Mouse (Mus musculus) retina, adult 2 months (tissue): ENCODE measurements at regions not wholly inside any gene's neighbourhood (a gene's known extent, or its start where the extent isn't known, plus 50 kb on each side); places are given as distances from the start of the nearest gene placed in this dataset.
"Not testable (repeated sequence)": the region's sequence is repeated elsewhere in the genome, so short reads cannot be mapped to it uniquely, and the experiment has no call there.

Source experiments
- DNase-seq: peaks from one replicate; pipeline ENCODE4 v3.0.0-alpha.2; 2012; ENCODE audit warnings: low read depth, low spot score

DNA sequence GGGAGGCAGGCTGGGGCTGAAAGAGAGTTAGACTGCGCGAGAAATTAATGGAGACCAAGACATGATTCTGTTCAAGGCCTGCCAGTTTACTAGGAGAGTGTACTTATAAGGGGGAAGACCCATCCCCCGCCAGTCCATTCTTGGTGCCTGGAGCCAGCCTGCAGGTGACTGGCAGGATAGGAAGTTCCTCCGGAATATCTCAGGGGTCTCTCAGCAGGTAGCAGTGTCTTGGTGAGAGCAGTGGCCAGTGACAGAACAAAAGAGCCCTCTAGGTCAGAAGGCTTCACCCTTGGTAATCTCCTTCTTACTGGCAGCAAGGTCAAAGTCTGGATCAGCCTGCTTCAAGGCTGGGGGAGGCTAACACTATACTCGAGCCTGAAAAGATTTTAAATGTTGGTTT lies 83.7 kb upstream of the Zfp804b start:
- no peak for DNase-seq

DNA sequence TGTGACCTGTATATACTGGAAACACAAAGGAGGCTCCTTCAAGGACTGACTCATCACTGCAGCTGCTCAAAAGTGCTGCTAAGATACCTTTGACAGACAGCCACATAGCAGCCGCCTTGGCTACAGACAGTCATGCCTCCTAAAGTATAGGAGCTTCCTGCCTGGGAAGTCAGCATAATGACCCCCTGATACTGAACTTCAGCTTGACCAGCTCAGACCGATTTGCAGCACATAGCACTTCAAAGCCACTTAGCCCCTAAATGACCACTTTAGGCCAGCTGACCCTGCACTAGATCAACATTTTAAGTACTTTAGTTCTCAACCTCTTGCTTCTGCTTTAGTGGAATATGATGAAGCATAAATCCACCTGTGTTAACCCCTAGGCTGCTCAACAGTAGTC lies 91.9 kb upstream of the Zfp804b start:
- no peak for DNase-seq

DNA sequence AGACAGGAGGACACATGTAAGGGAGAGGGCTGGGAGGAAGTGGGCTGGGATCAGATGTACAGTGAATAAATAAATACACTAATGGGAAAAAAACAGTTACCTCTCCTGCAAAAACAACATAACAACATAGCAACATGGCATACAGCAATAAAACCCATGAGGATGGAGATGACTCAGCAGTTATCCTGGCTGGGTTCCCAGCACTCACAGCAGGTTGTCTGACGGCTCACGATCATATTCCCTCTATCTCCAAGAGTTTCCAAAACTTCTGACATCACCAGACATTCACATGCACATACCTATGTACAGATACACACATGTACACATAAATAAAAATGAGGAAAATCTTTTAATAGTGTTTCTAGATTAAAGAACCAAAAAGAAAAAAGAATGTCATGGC lies 103.4 kb upstream of the Zfp804b start:
- DNase-seq = no peak

DNA sequence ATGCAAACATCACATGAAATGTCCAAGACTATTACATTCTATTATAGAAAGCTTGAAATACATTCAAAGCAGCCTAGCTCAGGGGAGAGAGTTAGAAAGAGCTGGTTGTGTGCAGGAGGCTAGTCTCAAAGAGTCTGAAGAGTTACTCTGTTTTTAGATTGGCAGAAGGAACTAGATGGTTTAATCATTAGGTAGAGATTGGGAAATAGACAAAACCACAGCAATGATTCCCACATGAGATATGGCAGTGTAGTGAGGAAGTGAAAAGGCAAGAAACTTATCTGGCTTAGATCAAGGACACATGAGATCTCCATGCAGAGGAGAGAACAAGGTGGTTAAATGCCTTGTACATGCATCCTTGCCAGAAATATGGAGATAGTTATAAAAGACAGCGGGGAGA lies 110.3 kb upstream of the Zfp804b start:
- no peak for DNase-seq

DNA sequence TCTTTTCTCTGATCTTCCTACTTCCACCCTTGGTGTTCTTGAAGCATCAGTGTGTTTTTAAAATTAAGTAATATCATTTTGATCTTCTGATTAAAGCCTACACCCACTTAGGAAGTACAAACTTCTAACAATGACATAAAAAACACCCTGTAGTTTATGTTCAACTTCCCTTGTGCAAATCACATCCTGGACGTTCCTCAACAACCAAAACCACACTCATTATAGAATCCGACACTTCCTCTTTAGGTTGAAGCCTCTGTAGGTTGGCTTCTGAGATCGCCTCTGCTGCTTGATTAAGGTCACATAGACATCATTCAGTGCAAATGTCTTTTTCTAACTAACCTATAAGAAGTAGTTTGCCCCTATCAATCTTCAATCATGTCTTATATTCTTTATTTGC lies 112.5 kb upstream of the Zfp804b start:
- DNase-seq = no peak

DNA sequence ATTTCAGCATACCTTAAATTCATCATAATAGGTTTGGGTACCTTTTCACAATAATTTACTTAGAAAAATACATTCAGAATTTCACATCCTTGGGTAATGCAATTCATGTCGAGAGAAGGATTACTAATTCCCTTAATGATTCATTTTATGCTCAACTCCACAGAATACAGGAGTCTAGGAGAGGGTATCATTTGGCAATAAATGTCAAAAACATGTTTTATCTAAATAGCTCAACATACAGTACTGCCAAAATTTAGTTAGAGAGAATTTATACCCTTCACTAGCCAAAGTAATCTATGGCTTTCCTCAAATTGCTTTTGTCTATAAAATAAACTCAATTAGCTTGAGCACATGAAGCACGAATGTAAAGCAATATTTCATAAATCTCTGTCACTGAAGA lies 144.6 kb upstream of the Zfp804b start:
- DNase-seq = no peak

DNA sequence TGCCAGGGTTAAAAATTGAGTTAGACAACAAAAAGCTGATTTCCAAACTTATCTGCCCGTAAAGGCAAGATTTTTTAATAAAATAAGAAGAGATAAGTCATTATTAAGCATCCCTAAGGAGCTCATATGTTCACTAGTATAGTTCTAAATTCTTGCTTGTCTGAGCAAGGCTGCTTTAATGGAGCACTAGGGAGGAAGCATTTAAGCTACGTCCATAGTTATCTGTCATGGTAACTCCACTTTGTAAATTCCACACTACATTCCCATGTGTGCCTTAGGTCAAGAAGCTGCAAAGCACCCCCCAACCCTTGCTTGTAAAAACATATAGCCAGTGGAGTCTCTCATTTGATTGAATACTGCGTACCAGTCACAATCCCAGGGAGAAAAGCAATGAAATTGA lies 145.0 kb upstream of the Zfp804b start:
- DNase-seq = no peak

DNA sequence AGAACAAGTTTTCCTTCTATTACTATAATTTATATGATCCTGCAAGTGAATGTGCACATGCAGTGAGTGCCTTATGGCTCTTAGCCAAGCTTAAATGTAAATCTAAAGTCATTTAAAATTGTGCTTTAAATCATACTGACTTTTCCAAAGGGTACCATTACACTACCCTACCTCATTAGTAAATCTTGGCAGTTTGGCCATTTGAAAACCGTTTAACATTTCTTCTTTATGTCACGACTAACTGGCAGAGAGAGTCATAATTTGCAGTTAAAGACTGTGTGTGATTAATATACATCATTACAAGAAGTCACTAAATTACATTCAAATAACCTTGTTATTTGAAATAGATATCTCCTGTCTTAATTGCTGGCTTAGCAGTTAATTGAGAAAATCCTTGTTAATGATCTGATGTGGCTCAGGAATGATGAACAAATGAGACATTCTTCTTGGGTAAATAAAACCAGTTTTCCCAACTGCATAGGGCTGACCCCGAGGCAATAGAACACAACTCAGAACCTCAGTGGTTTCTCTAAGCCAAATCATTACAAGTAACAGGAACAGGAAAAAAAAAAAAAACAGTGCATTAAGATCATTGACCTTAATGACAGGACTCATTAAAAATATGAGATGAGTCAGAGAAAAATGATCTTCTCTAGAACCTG lies 173.1 kb upstream of the Zfp804b start:
- DNase-seq = no peak

DNA sequence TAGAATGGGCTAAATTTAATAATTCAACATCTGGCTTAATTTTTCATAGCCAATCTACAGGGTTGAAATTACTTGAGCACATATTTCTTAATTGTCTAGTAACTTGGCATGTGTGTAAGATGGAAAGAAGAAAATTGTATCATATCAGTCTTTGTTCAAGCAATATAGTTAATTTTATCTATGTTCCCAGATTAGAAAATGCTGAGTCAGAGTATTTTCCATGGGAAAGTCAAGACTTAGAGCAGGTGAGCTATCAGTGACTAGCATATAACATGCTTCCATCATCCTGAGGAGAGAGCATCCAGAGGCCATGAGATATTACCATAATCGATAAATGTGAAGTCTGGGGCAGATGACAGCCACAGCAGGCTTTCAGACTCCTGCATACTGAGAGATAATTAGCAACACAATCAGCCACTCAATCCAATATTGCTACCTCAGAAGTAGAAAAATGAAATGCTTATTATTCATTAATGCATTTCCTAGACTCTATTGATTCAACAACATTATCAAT lies 188.2 kb upstream of the Zfp804b start:
- no peak for DNase-seq

DNA sequence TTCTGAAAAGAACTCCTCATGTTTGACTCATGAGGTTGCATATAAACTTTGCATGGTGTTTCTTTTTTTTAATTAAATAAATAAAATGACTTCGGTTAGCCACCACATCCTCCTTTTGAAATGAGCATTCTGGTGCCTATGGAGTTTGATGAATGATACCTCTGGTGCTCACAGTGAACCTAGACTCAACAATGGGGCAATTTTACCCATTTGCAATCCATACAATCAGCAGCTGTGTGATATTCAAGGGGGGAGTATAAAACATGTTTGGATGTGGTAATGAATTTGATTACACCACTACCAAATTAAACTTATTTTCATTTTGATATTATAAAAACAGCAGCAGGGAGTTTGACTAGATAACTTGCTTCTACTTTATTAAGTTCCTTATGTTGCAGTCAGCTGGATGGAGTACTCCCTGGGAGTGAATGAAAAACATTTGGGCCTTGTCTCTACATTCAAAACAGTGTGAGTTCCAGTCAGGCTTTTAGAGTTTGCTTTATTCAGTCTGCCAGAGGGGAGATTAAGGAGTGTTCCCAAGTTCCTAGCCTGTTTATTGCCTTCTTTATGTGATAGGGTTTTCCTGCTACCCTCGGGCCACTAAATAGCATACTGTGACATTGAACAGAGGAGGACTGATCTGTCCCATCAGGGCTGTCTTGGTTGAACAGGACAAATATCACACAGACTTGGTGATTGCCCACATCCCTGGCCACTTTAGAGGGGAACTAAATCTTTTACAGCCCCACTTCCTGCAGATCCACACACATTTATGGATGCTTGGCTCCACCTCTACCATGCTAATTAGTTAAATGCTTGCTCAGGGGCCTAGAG lies 195.5 kb upstream of the Zfp804b start:
- DNase-seq = no peak

DNA sequence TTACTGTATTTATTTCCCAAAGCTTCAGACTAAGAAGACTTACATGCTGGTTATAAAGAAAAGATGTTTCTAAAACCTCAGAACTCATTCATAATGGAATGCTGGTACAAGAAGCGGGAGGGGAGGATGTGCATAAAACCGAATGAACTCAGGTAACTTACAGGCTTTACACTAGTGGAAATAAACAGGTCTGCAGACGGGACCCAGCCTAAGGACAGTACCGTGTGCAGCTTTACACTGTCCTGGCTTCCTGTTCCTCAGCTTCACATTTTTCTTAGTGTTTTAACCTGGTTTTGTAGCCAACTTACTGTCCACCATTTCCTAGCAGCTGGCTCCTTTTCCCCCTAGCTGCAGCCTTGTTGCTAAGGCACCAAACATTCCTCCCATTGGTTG lies 196.1 kb upstream of the Zfp804b start:
- no peak for DNase-seq

DNA sequence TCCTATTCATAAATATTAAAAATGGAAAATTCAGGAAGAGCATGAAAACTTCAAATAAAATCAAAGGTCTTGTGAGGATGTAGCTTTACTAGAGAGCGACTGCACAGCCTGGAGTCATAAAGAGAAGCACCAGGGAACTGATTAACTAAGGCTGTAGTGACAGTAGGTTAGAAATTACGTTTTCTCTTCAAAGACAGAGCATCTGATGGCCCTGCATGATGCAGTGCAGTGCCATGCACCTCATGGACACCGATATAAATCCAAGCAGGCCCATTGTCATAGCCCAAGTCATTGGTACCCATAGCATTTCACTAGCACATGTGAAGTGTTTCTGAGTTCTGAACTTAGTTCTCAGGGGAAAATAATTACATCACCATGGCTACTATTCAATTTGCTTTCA lies 199.3 kb upstream of the Zfp804b start:
- no peak for DNase-seq

DNA sequence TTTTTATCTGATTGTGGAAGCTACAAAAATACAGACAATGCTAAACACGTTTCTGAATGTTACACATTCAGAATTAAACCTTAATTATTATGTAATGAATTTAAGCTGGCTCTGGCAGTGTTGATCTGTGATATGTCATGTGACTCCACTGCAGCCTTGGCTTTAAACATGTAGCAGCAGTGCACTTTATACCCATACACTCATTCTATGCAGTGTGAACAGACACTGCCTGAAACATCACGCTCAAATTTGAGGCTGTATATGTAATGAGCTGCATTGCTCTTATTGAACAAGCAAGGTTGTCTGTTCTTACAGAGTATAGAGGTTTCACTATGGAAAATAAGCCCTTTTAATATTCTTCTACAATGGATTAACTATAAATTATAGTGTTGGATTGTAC lies 235.9 kb upstream of the Zfp804b start:
- no peak for DNase-seq

DNA sequence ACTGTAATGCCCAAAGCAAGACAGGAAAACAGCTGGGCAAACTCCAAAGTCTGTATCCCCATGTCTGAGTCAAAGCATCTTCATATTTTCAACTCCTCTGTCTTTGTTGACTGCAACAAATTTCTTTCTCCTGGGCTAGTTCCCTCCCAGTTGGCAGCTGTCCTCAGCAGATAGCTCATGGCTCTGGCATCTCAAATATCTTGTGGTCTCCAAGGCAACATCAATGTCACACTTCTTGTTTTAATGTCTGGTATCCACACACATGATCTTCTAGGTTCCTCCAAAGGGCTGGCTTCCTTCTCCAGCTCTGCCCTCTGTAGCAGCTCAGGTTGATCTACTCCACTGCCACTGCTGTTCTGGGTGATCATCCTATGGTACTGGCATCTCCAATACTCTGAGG lies 242.0 kb upstream of the Zfp804b start:
- no peak for DNase-seq

DNA sequence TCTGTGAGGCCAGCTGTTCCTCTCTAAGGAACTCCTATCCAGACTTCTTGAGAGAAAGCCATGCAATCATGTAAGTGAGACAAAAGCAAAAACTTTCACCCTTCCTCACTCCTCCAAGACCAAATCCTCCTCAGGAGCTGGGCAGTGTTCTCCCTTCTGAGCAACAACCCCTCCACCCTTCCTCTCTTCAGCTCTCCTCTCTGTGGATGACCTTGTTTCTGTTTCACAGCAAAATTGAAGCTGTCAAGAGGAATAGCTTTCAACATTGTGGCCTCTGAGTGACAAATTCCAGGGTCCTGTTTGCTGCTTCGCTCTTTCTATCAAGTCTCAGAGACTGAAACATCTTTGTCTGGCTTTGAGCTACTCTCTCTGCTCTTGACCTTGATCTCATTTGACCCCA lies 255.9 kb upstream of the Zfp804b start:
- DNase-seq = no peak

DNA sequence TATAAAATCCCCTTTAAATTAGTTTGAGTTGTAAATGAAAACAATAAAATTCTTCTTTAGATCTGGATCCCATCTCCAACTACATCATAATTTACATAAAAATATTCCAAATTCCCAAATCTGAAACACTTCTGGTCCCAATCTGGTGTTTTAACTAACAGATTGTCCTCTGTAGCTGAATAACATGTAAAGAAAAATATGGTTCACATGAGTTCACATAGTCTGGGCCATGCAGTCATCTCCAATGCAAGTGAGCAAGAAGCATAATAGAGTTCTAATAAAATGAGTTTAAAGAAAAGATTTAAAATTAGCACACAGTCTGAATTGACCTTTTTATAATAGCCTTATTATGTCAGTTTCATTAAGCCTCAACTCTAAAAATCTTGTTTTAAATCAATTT lies 263.0 kb upstream of the Zfp804b start:
- no peak for DNase-seq

DNA sequence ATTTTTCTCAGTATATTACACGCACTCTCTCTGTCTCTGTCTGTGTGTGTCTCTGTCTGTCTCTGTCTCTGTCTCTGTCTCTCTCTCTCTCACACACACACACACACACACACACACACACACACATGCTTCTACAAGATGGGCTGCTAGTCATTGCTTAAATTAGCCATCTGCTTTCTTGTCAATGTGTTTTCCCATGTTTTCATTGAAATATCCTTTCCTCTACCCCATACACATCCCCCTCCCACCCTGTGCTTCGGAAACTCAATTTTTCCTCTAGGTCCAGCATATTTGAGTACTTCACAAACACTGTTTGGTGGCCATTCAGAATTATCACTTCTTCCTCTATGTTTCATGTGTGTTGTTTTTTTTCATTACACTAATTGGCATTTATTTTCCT lies 263.4 kb upstream of the Zfp804b start:
- DNase-seq = no peak

DNA sequence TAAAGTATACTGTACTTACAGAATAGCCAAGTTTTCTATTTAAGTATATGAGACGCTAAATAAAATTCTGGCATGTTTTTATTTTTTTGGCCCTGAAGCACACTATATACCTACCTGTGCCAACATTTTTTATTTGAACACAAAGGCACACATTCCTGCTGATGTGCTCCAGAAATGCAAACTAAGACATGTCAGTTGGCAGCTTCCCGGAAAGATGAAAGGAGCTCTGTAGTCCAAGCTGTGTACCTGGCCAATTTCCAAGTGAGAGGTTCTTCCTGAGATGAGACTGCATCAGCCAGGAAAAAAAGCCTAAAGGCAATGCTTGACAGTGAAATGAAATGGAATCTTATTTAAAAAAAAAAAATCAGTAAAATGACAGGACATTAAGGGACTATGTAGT lies 305.0 kb upstream of the Steap4 start:
- DNase-seq = no peak

DNA sequence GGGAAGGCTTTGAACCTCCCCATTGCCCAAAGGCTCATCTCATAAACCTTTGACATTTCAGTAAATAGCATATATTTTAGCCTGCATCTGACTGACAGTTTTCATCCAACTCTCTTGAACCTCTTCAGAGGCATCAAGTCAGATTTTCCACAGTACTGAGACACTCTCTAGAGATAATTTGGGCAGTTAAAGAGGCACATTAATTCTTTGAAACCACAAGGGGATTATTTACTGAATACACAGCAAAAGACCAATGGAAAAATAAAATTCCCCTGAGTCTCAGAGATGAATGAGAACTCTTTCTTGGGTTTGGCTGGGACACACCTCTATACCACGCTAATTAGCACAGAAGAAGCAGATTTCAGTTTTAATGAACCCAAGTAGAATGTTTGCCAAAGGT lies 258.5 kb upstream of the Steap4 start:
- DNase-seq = no peak

DNA sequence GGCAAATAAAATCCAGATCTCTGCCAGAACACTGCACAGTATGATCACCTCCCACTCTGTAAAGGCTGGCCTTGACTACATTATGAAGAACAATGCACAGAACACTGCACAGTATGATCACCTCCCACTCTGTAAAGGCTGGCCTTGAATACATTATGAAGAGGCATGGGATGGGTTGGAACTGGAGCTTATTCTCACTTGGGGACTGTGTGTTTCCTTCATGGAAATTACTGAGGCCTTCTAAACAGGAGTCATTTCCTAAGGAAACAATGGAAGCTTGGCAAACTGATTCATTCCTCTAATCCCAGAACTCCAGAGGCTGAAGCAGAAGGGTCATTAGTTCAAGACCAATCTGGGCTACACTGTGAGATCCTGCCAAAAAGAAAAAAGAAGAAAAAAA lies 240.7 kb upstream of the Steap4 start:
- DNase-seq = no peak

DNA sequence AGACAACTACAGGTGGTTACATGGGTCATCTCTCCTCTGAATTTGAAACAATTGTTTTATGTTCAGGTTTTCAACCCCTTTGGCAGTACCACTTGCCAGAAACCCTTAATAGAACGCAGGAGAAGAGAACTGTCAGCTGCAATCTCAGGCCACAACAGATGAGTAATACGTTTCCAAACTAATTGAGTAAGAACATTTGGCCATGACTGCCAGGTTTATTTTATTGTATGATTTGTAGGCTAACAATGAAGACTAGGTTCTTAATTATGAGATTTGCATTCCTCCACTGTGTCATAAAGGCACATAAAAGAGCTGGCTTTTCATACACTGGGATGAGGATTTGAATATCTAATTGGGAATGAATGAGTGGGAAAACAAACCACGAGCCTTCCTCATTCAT lies 240.2 kb upstream of the Steap4 start:
- DNase-seq = no peak

DNA sequence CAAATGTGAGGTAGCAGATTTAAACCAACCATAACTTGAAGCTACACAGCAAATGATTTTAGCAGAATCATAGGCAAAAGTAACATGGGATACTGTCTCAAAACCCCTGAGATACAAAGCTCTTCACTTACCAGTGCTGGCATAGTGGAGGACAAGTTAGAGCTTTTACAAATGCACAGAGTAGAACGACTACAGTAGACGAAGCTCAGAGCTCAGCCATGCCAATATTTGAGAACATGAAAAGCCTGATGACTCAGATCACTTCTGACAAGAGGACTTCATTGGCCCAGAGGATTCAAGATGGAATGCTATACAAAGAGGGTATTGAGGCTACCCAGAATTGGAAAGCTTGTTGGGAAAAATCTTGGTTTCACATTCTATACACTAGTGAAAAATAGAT lies 239.6 kb upstream of the Steap4 start:
- DNase-seq = no peak

DNA sequence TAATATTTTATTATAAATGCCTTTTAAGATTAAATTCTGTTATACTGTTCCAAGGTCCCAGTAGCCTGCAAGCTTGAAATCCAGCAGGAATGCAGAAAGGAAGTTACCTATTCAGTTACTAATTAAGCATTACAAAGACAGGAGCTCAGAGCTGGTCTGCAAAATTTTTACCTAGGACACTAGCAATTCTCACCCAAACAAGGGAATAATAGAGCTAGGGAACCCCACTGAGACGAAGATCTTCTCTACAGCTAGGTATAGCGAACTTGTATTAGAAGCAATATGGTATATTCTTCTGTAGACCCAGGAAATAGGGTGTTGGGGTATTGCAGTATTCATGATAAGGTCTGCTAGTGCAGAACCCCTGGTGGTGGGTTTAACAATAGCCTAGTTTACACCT lies 227.7 kb upstream of the Steap4 start:
- not testable (repeated sequence) for DNase-seq
